Mouse (Mus musculus): Measurements from ENCODE around the gene Faap20. TPM values are rescaled to one million over a fixed set of nuclear protein-coding genes. Genes with fewer than 3 reads are reported as not detected.

Gene Faap20
- polyA plus RNA-seq (2014; fragmentation: Nextera tagmentation; extraction: Ambion mirVana): 63.4 and 73.8 TPM in 2 replicates

DNA sequence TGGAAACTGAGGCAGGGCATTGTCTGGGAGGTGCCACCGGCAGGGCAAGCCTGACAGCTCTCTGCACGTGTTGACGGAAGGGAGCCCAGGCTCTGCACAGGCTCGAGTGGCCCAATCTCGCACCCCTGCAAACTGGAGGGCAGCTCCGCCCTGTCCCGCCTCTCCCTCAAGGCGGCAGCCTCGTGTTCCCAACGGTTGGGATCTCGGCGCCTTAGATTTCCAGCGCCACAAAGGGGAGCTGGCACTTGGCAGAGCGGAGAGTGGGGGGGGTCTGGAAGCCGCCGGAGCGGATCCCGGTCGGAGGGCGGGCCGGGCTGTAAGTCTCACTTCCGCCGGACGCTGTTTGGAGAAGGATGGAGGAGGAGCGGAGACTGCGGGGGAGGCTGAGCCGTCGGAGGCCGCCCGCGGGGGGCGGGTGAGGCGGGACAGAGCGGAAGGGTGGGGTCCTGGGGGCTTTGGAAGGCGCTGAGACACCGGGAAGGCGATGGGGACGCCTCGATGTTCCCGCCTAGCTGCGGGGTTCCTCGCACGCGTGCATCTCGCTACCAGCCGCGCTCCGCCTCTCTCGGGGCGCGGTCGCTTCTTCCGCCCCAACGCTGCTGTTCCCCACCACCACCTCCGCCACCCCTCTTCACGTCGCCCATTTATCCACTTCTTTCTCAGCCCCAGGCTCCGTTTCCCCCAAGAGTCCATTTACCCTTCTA is at the start of gene Faap20:
Gene Faap20 (plus strand): TSS at position 155 of the 704 bp plus-strand sequence.
- Histone ChIP-seq H3K4me3 (ENCODE audit: low read length) (peak within 1 kb of the TSS; percentile 65), H3K36me3 (ENCODE audit: control insufficient read depth, insufficient read depth, low read length) (no peaks in the 10 kb centered on the region), H3K27me3 (ENCODE audit: control insufficient read depth, insufficient read depth, low read length) (no peaks in the 10 kb centered on the region), H3K9ac (ENCODE audit: low read depth, low read length) (peak within 1 kb of the TSS; percentile 73), H3K9me3 (ENCODE audit: control insufficient read depth, low read length) (peaks cover 3% of the 10 kb centered on the region; the same call in 1 of the 2 replicates), H3K4me2 (replicated peaks; ENCODE audit: low read depth, low read length) (peak within 1 kb of the TSS; percentile 80), H3K4me1 (ENCODE audit: control insufficient read depth, insufficient read depth, low read length) (peaks cover 28% of the 10 kb centered on the region), H3K27ac (ENCODE audit: low read depth, low read length) (peak within 1 kb of the TSS; percentile 99)
- ATAC-seq (ENCODE audit: low FRiP score, low TSS enrichment): peak; percentile 88
- 0% methylated on average over 53 of the region's 58 CpGs for WGBS

DNA sequence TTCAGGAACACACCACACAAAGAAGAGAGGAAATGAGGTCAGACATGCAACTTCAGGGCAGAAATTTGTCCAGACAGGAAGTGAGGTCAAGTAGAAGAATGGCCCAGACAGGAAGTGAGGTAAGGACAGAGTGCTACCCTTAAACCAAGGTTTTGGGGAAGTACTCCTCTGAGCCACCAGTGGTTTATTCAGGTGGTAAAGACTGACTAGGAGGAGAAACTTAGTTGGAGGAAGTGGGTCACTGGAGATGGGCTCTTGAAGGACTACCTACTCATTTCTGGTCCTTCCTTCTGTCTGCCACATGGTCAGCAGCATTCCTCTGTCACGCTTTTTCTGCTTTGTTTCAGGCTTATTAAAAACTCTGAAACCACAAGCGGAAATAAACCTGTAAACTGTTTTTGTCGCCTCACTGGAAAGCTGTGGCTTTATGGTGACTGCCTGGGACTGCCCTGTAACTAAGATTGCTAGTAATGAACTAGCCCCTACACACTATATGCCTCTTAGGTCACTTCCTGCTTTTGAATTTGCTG is 48.7 kb upstream of the Faap20 start:
- Histone ChIP-seq H3K4me2 (replicated peaks; ENCODE audit: low read depth, low read length) (no peak overlapping the region), H3K4me3 (ENCODE audit: low read length) (no peak overlapping the region), H3K9ac (ENCODE audit: low read depth, low read length) (no peak overlapping the region), H3K4me1 (ENCODE audit: control insufficient read depth, insufficient read depth, low read length) (peaks cover 50% of the 10 kb centered on the region), H3K27ac (ENCODE audit: low read depth, low read length) (peak overlapping the region; percentile 24; the same call in 1 of the 2 replicates), H3K9me3 (ENCODE audit: control insufficient read depth, low read length) (no peaks in the 10 kb centered on the region), H3K27me3 (ENCODE audit: control insufficient read depth, insufficient read depth, low read length) (no peaks in the 10 kb centered on the region), H3K36me3 (ENCODE audit: control insufficient read depth, insufficient read depth, low read length) (no peaks in the 10 kb centered on the region; the same call in 1 of the 2 replicates)
- WGBS: 77% methylated on average over 3 of the region's 3 CpGs
- no peak for ATAC-seq (ENCODE audit: low FRiP score, low TSS enrichment)

GRCm38 (mm10) chr4:155201764-155202163 is 47.8 kb upstream of the Faap20 start:
- H3K9ac ChIP-seq (ENCODE audit: low read depth, low read length): 0 out of 2 replicates have a peak overlapping the region, but pooled peaks have one; percentile 28
- H3K27ac ChIP-seq (ENCODE audit: low read depth, low read length): peak overlapping the region; percentile 55; the same call in 1 of the 2 replicates
- no peaks in the 10 kb centered on the region; the same call in 1 of the 2 replicates for H3K36me3 ChIP-seq (ENCODE audit: control insufficient read depth, insufficient read depth, low read length)
- peaks cover 49% of the 10 kb centered on the region for H3K4me1 ChIP-seq (ENCODE audit: control insufficient read depth, insufficient read depth, low read length)
- no peak overlapping the region for H3K4me2 ChIP-seq (replicated peaks; ENCODE audit: low read depth, low read length)
- H3K27me3 ChIP-seq (ENCODE audit: control insufficient read depth, insufficient read depth, low read length): no peaks in the 10 kb centered on the region
- 86% methylated on average over 7 of the region's 7 CpGs for WGBS
- no peak for ATAC-seq (ENCODE audit: low FRiP score, low TSS enrichment)
- no peak overlapping the region for H3K4me3 ChIP-seq (ENCODE audit: low read length)
- H3K9me3 ChIP-seq (ENCODE audit: control insufficient read depth, low read length): no peaks in the 10 kb centered on the region

DNA sequence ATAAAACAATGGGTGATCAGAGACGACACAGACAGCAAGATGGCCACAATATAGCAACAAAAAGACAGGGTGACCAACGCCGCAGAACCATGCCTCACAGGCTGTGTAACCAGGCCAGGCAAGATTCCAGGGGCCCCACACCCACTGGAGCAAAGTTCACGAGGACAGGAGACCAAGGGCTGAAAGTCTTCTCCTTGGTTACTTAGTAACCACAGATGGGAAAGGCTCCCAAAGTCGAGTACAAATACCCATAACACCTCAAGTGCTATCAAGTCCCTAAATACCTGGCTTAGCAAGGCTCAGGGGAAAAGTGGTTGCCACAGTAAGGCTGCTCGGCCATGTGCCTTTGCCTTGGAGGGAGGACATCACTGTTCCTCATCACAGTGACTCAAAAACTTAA is 43.7 kb upstream of the Faap20 start:
- Histone ChIP-seq H3K4me1 (ENCODE audit: control insufficient read depth, insufficient read depth, low read length) (peaks cover 52% of the 10 kb centered on the region), H3K9me3 (ENCODE audit: control insufficient read depth, low read length) (no peaks in the 10 kb centered on the region), H3K36me3 (ENCODE audit: control insufficient read depth, insufficient read depth, low read length) (peaks cover 5% of the 10 kb centered on the region), H3K9ac (ENCODE audit: low read depth, low read length) (no peak overlapping the region), H3K4me3 (ENCODE audit: low read length) (no peak overlapping the region), H3K27ac (ENCODE audit: low read depth, low read length) (0 out of 2 replicates have a peak overlapping the region, but pooled peaks have one; percentile 30), H3K27me3 (ENCODE audit: control insufficient read depth, insufficient read depth, low read length) (no peaks in the 10 kb centered on the region), H3K4me2 (replicated peaks; ENCODE audit: low read depth, low read length) (no peak overlapping the region)
- WGBS: 61% methylated on average over 6 of the region's 6 CpGs
- ATAC-seq (ENCODE audit: low FRiP score, low TSS enrichment): no peak

- H3K9ac ChIP-seq (ENCODE audit: low read depth, low read length): no peak overlapping the region
- H3K36me3 ChIP-seq (ENCODE audit: control insufficient read depth, insufficient read depth, low read length): peaks cover 5% of the 10 kb centered on the region
- no peak overlapping the region for H3K27ac ChIP-seq (ENCODE audit: low read depth, low read length)
- H3K4me3 ChIP-seq (ENCODE audit: low read length): no peak overlapping the region
- H3K9me3 ChIP-seq (ENCODE audit: control insufficient read depth, low read length): no peaks in the 10 kb centered on the region
- WGBS: 60% methylated on average over 8 of the region's 8 CpGs
- H3K4me1 ChIP-seq (ENCODE audit: control insufficient read depth, insufficient read depth, low read length): peaks cover 47% of the 10 kb centered on the region
- H3K27me3 ChIP-seq (ENCODE audit: control insufficient read depth, insufficient read depth, low read length): no peaks in the 10 kb centered on the region
- no peak overlapping the region for H3K4me2 ChIP-seq (replicated peaks; ENCODE audit: low read depth, low read length)
- ATAC-seq (ENCODE audit: low FRiP score, low TSS enrichment): no peak
Observed at GRCm38 (mm10) chr4:155206498-155206897, 43.1 kb upstream of the Faap20 start.

DNA sequence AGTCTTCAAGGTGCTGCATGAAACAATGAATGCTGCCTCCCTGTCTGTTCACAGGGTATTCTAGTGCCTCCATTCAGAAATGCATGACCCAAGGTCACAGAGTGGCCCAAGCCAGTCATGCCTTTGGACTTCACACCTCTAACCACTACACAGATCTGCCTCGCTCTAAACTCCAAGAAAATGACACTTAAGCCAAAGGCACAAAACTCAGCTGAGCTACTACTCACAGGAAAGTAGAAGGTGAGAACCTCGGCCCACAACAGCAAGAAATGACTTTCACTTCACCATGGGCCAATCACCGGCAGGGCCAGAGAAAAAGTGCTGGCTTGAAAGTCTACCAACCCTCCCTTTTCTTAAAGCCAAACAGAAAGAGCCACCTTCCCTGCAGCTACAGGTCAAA is 41.8 kb upstream of the Faap20 start:
- Histone ChIP-seq H3K9ac (ENCODE audit: low read depth, low read length) (no peak overlapping the region), H3K27me3 (ENCODE audit: control insufficient read depth, insufficient read depth, low read length) (no peaks in the 10 kb centered on the region), H3K9me3 (ENCODE audit: control insufficient read depth, low read length) (no peaks in the 10 kb centered on the region), H3K36me3 (ENCODE audit: control insufficient read depth, insufficient read depth, low read length) (peaks cover 5% of the 10 kb centered on the region), H3K4me3 (ENCODE audit: low read length) (no peak overlapping the region), H3K4me2 (replicated peaks; ENCODE audit: low read depth, low read length) (no peak overlapping the region), H3K27ac (ENCODE audit: low read depth, low read length) (no peak overlapping the region), H3K4me1 (ENCODE audit: control insufficient read depth, insufficient read depth, low read length) (peaks cover 45% of the 10 kb centered on the region)
- WGBS: 69% methylated on average over 3 of the region's 3 CpGs
- ATAC-seq (ENCODE audit: low FRiP score, low TSS enrichment): no peak

DNA sequence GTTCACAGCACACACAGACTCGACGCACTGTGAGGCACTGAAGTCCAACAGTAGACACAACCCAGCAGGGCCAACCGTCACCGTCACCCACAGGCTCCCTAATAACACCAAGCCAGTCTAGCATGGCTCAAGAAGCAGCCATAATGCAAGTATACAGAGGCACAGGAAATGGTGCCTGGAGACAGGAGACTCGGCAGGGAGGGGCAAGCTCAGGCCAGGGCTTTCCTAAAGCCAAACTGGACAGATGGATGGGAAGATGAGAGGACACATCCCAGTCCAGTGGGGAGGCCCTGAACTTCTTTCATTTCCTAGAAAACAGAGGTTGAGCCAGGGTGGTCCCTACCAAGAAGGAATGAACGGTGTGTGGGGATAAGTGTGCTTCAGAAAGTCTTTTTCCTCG is 41.0 kb upstream of the Faap20 start:
- no peak overlapping the region for H3K4me2 ChIP-seq (replicated peaks; ENCODE audit: low read depth, low read length)
- H3K27ac ChIP-seq (ENCODE audit: low read depth, low read length): no peak overlapping the region
- H3K4me3 ChIP-seq (ENCODE audit: low read length): no peak overlapping the region
- ATAC-seq (ENCODE audit: low FRiP score, low TSS enrichment): no peak
- no peaks in the 10 kb centered on the region for H3K27me3 ChIP-seq (ENCODE audit: control insufficient read depth, insufficient read depth, low read length)
- H3K9ac ChIP-seq (ENCODE audit: low read depth, low read length): no peak overlapping the region
- peaks cover 48% of the 10 kb centered on the region for H3K4me1 ChIP-seq (ENCODE audit: control insufficient read depth, insufficient read depth, low read length)
- WGBS: 66% methylated on average over 7 of the region's 7 CpGs
- H3K36me3 ChIP-seq (ENCODE audit: control insufficient read depth, insufficient read depth, low read length): peaks cover 5% of the 10 kb centered on the region
- H3K9me3 ChIP-seq (ENCODE audit: control insufficient read depth, low read length): no peaks in the 10 kb centered on the region

DNA sequence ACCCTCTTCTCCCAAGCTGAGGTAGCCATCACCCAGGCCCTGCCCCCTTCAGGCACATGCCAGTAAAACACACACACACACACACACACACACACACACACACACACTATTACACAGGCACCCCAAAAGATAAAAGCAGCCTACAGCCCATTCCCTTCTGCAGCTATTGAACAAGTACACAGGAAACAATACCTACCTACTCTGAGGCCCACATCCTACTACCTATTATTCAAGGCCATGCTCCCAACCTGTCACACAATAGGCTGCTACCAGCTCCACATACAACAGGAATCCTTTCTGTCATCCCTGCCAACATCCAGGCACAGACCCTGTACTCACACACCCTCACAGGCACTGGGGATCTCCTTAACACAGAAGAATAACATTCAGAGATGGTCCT is 40.5 kb upstream of the Faap20 start:
- no peak overlapping the region for H3K27ac ChIP-seq (ENCODE audit: low read depth, low read length)
- H3K9me3 ChIP-seq (ENCODE audit: control insufficient read depth, low read length): no peaks in the 10 kb centered on the region
- peaks cover 5% of the 10 kb centered on the region for H3K36me3 ChIP-seq (ENCODE audit: control insufficient read depth, insufficient read depth, low read length)
- ATAC-seq (ENCODE audit: low FRiP score, low TSS enrichment): no peak
- H3K9ac ChIP-seq (ENCODE audit: low read depth, low read length): no peak overlapping the region
- H3K27me3 ChIP-seq (ENCODE audit: control insufficient read depth, insufficient read depth, low read length): no peaks in the 10 kb centered on the region
- H3K4me1 ChIP-seq (ENCODE audit: control insufficient read depth, insufficient read depth, low read length): peaks cover 52% of the 10 kb centered on the region
- no peak overlapping the region for H3K4me3 ChIP-seq (ENCODE audit: low read length)
- H3K4me2 ChIP-seq (replicated peaks; ENCODE audit: low read depth, low read length): no peak overlapping the region

DNA sequence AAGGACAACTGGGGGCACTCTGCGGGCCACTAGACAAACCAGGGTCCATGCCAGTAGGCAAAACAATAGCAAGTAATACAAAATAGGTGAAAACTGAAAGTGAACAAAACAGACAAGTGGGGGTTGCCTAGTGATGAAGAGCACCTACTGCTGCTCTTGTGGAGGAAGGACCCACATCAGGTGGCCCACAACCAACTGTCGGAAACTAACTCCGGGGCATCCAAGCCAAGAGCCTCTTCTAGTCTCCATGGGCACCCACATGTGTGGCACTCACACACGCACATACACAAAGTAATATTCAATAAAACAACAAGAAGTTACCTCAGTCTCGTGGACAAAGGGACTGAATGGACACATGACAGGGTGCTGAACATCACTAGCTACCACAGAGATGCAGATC is 40.1 kb upstream of the Faap20 start:
- peaks cover 56% of the 10 kb centered on the region for H3K4me1 ChIP-seq (ENCODE audit: control insufficient read depth, insufficient read depth, low read length)
- H3K27ac ChIP-seq (ENCODE audit: low read depth, low read length): no peak overlapping the region

More for the DNA sequence above, 40.1 kb upstream of the Faap20 start:
- ATAC-seq (ENCODE audit: low FRiP score, low TSS enrichment): no peak
- no peaks in the 10 kb centered on the region for H3K27me3 ChIP-seq (ENCODE audit: control insufficient read depth, insufficient read depth, low read length)
- H3K9me3 ChIP-seq (ENCODE audit: control insufficient read depth, low read length): no peaks in the 10 kb centered on the region
- no peak overlapping the region for H3K9ac ChIP-seq (ENCODE audit: low read depth, low read length)
- H3K36me3 ChIP-seq (ENCODE audit: control insufficient read depth, insufficient read depth, low read length): peaks cover 5% of the 10 kb centered on the region
- WGBS: 96% methylated on average over 5 of the region's 5 CpGs
- no peak overlapping the region for H3K4me2 ChIP-seq (replicated peaks; ENCODE audit: low read depth, low read length)
- H3K4me3 ChIP-seq (ENCODE audit: low read length): no peak overlapping the region
